Mouse (Mus musculus) megakaryocyte, adult 5-6 weeks (primary cell): ENCODE results near the gene Olah. TPM values are rescaled to one million over a fixed set of nuclear protein-coding genes. Genes with fewer than 3 reads are reported as not detected.
"Not testable (repeated sequence)": the region's sequence is repeated elsewhere in the genome, so short reads cannot be mapped to it uniquely, and the experiment has no call there.

ENCODE experiments used
- ATAC-seq: 2 replicates; pipeline ENCODE4 v1.8.0; 2016; ENCODE audit warnings: mild to moderate bottlenecking, inconsistent platforms; ENCODE audit not compliant: poor library complexity, severe bottlenecking
- total RNA-seq, 2 experiments: library from RNA; stranded (forward) in 1 of 2; stranded (reverse) in 1 of 2; fragments of 153-499, 151-499 nt in 1 of 2; fragments of 221-1000, 200-1000 nt in 1 of 2; gene quantifications; 2 replicates each; pipeline versions ENCODE4 v1.2.3 to v1.2.4; 2015 to 2017

Gene Olah
- total RNA-seq (2015) (not detected in 2 replicates), total RNA-seq (2017) (not detected in 2 replicates)

DNA sequence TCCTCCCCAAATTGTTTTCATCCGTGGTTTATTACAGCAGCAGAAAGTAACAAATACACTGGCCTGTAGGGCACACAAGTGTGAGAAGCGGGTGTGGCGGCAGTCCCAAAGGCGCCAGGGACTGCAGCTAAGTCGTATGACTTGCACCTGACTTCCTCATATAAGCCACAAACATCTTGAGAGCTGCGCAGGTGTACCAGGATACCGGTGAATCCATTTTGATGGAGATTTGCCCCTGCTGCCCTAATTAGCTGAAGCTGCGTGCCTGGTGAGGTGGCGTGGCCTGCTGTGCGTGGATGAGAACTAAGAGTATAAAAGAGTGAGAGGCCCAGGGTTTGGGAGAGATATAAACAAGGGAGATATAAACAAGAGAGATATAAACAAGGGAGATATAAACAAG lies at the start of gene Olah:
TSS of gene Olah (minus strand) at position 101 of the 400 bp plus-strand sequence.
- ATAC-seq: not testable (repeated sequence)

GRCm38 (mm10) chr2:3445984-3446383 lies 49.0 kb upstream of the Olah start:
- no peak for ATAC-seq

DNA sequence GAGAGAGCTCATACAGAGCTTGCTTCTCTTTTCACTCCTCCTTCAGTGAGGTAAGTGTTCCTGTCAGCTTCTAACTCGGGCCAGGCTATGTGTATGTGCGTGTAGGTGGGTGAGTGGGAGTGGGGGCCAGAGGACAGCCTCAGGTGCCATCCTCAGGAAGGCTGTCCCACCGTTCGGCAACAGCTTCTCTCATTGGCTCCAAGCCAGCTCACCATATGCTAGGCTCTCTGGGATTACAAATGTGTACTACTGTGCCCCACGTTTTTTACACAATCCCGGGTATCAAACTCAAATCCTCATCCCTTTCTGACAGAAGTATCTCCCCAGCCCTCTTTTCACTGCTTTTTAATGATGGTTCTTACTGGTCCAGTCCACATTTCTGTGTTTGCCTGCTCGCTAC lies 47.2 kb upstream of the Olah start:
- ATAC-seq: no peak

GRCm38 (mm10) chr2:3437956-3438355 lies 40.9 kb upstream of the Olah start:
- ATAC-seq: no peak

GRCm38 (mm10) chr2:3435369-3436061 lies 38.5 kb upstream of the Olah start:
- ATAC-seq: no peak

DNA sequence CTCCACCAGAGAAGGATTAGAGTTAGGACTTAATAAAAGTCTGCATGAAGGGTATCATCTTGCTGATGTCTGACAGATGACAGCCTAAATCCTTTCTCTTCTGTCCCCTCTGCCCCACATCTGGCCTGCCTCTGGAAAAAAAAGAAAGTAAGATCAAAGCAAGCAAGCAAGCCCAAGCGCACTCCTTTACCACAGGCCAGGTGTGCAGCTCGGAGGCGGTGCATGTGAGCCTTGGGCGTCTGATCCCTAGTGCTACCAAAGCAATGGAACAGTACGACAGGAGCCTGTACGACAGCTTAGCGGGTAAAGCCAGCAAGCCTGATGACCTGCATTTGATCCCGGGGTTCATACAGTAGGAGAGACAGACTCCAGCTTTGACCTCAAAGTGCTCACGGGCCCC lies 33.9 kb upstream of the Olah start:
- ATAC-seq: no peak

GRCm38 (mm10) chr2:3424579-3424910 lies 27.5 kb upstream of the Olah start:
- no peak for ATAC-seq

GRCm38 (mm10) chr2:3423841-3424578 lies 27.0 kb upstream of the Olah start, which contains the start of gene Dclre1c:
Gene Dclre1c, plus strand, starts transcription at chr2:3424131.
- ATAC-seq: peak; percentile 90

- no peak for ATAC-seq
Measured at GRCm38 (mm10) chr2:3422548-3422947, 25.5 kb upstream of the Olah start, which contains the start of gene Meig1. Gene Meig1, minus strand, starts transcription at chr2:3422648.

GRCm38 (mm10) chr2:3420157-3420556 lies 23.1 kb upstream of the Olah start:
- ATAC-seq: no peak

DNA sequence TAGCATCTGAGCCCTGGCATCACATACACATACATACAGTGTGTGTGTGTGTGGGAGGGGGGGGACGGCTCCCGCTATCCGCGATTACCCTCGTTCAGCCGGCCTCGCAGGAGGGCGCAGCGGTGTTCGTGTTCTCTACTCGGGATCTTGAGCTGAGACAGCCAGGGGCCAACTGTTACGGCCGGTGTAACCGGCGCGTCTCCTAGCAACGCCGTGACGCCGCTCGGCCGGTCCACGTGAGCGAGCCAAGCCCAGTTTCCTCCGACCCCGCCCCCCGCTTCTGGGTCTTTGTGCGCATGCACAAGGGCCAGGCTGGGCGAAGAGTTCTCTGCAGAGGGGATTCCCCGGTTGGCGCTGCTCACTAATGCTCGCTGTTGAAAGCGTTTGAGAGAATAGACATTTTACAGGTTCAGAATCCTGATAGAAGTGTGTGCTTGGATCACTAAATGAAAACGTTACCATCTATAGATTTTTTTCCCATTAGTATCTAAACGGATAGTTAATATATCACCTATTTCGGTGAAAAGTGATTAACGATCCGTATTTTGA lies 21.9 kb upstream of the Olah start:
- peak; percentile 78 for ATAC-seq

GRCm38 (mm10) chr2:3415676-3416075 lies 18.7 kb upstream of the Olah start:
- no peak for ATAC-seq

- ATAC-seq: peak; percentile 39; the same call in 1 of the 2 replicates
Measured at GRCm38 (mm10) chr2:3414241-3414640, 17.2 kb upstream of the Olah start.

DNA sequence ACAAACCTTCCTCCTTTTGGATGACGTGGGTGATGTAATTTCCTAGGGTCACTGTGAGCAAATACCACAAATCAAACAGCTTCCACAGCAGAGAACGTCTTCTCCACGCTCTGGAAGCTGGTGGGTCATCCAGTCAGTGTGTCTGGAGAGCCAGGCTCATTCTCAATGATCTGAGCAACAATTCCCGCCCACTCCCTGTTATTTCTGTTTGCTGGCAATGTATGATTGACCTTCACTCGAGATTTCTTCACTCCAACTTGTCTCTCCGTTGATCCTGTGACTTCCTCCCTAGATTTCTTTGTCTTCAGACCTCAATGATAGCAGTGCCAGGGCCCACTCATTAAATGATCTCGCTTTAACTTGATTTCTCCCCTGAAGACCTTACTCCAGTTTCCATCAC lies 10.7 kb upstream of the Olah start:
- no peak for ATAC-seq

- ATAC-seq: no peak
Measured at GRCm38 (mm10) chr2:3405981-3406380, 9.0 kb upstream of the Olah start.

GRCm38 (mm10) chr2:3391945-3392344 lies 5.1 kb downstream of the Olah start:
- ATAC-seq: no peak

DNA sequence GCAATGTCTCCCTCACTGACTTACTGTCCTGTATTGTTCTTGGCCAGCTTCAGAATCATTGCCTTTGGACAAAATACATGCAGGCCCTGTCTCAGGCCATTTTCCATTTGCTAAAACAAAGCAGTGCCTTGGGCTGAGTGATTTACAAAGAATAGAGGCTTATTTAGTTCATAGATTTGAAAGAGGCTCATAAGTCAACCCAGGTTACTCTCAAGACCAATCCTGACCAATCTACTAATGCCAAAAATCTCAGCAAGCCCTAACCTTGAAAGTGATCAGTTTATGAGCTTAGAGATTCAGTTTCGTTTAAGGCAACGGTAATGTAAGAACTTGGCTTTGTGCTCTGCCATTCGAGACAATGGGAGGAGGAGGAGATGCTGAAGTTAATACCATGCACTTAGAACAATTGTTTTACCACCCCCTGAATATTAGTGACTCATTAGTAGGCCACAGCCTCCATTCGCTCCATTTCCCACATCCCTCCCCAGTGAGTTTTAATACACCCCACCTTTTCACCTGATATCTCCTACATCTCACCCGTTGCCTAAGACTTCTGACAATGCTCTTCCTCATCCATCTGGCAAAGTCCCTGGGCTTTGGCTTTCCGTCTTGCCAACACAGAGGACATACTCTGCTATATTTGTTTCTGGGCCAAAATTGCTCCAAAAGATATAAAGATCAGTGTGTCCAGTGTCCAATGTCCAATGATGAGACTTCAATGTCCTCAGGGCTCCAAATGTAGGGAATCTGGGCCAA lies 9.7 kb downstream of the Olah start:
- ATAC-seq: no peak

DNA sequence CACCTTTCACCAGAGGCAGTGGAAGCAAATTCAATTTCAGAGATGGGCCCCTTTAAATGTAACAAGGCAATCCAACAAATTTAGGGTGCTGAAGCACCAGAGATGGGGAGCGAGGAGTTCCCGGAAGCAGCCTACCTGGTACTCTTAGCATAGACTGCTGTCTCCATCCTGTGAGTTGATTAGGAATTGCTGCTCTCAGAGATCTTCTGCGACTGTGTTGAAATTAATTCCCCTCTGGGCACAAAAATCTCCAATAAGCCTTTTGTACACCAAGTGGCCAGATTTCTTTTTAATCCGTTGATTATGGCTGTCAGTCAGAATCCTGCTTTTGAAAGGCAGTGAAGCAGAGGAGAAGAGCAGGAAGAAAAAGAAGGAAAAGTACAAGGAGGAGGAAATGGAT lies 31.9 kb downstream of the Olah start:
- no peak for ATAC-seq

DNA sequence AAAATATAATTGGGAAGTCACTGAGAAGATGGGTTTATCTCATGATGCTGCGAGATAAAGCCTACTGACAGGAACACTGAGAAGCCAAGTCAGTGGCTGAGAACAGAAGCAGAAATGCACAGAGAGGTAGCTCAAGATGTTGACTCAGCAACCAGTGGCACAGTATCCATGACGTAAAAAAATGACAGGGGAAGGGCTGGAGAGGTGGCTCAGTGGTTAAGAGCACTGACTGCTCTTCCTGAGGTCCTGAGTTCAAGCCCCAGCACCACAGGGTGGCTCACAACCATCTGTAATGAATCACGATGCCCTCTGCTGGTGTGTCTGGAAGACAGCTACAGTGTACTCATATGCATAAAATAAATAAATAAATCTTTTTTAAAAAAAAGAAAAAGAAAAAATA lies 35.9 kb downstream of the Olah start:
- no peak for ATAC-seq

DNA sequence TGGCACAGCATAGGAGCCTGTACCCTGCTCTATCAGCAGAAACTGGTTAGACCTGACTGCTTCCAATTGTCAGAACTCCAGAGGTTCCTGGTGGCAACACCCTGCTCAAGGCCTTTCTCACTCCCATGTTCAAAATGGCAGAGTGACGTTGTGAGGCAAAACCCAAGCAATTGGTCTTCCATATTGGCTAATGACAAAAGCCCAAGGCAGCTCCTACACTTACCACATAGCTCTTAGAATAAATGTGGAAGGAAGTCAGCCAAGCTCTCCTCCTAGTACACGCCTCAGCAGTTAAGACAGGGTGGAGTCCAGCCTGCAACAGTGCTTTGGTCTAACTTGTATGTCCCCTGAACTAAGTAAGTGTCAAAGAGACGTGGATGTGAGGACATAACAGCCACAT lies 39.1 kb downstream of the Olah start:
- ATAC-seq: no peak

DNA sequence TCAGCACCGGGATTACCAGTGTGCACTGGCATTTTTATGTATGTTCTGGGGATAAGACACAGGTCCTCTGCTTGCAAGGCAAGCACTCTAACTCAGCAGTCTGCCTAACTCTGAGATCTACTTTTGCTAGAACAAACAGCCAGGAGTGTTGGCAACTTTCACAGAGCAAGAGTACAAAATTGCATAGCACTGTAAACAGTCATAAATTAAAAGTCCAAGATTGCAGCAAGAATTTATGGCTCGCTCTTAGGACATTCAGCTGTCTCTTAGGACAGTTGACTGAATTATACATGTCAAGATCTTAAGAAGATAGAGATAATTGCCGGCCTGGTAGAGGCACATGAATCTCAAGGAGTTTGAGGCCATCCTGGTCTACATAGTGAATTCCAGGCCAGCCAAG lies 40.7 kb downstream of the Olah start:
- no peak for ATAC-seq
